Mouse (Mus musculus): Measurements from ENCODE around the gene Dnmt3a.

Dnmt3a gene

GRCm38 (mm10) chr12:3780405-3780891, 25.4 kb upstream of the Dnmt3a start:
- no peak for TF ChIP-seq GATA4 (IDR thresholded peaks at IDR 0.05; ENCODE audit: insufficient replicate concordance, low read length)

GRCm38 (mm10) chr12:3780931-3781471, 24.8 kb upstream of the Dnmt3a start:
- TF ChIP-seq GATA4 (IDR thresholded peaks at IDR 0.05; ENCODE audit: insufficient replicate concordance, low read length): no peak

- no peak for TF ChIP-seq GATA4 (IDR thresholded peaks at IDR 0.05; ENCODE audit: insufficient replicate concordance, low read length)
Observed at GRCm38 (mm10) chr12:3781482-3781881, 24.3 kb upstream of the Dnmt3a start.

DNA sequence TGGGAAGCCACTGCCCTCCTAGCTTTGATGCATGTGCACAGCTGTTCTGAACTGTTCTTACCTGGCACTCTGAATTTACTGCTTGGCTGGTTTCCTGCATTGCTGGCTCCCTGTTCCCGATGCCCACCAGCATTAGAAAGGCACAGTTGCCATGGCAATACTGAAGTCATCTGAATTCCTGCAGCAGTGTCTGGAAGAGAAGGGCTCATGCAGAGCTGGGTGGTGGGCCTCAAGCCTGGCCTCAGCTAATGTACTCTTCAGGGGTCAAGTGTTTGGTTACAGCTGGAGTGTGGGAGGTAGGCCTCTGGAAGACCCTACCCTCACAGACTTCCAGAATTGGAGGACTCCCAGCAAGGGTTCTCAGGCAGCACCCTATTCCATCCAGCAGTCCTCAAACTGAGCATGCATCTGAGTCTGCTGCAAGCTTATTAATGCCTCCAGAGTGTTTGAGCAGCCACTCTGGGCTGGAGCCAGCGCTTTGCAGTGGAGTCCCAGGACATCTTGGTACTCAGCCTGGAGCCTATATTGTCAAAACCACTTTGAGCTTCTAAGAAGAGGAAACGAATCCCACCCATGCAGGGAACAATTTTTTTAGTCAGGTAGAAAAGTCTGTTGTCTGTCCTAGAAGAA, 22.5 kb upstream of the Dnmt3a start:
- no peak for TF ChIP-seq GATA4 (IDR thresholded peaks at IDR 0.05; ENCODE audit: insufficient replicate concordance, low read length)

GRCm38 (mm10) chr12:3784258-3784657, 21.5 kb upstream of the Dnmt3a start:
- TF ChIP-seq GATA4 (IDR thresholded peaks at IDR 0.05; ENCODE audit: insufficient replicate concordance, low read length): no peak

DNA sequence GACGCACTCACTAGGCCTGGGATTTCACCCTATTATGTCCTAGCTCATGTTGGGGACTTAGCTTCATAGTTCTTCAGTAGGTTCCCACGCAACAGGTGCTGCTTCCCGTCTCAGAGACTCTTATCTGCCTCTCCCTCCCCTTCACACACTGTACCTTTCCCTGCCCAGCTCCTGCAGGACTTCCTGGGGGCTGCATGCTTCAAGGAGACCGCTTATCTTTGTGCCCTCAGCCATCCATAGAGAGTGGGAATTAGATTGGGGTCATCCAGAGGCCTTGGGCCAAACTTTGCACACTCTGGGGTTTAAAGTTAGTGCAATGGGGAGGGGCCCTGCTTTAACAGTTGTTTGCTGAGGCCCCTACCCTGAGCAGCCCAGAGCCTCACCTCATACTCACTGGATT, 21.1 kb upstream of the Dnmt3a start:
- TF ChIP-seq GATA4 (IDR thresholded peaks at IDR 0.05; ENCODE audit: insufficient replicate concordance, low read length): no peak

- TF ChIP-seq GATA4 (IDR thresholded peaks at IDR 0.05; ENCODE audit: insufficient replicate concordance, low read length): no peak
Observed at GRCm38 (mm10) chr12:3787041-3787440, 18.8 kb upstream of the Dnmt3a start.

- TF ChIP-seq GATA4 (IDR thresholded peaks at IDR 0.05; ENCODE audit: insufficient replicate concordance, low read length): no peak
Observed at GRCm38 (mm10) chr12:3787541-3787940, 18.3 kb upstream of the Dnmt3a start.

DNA sequence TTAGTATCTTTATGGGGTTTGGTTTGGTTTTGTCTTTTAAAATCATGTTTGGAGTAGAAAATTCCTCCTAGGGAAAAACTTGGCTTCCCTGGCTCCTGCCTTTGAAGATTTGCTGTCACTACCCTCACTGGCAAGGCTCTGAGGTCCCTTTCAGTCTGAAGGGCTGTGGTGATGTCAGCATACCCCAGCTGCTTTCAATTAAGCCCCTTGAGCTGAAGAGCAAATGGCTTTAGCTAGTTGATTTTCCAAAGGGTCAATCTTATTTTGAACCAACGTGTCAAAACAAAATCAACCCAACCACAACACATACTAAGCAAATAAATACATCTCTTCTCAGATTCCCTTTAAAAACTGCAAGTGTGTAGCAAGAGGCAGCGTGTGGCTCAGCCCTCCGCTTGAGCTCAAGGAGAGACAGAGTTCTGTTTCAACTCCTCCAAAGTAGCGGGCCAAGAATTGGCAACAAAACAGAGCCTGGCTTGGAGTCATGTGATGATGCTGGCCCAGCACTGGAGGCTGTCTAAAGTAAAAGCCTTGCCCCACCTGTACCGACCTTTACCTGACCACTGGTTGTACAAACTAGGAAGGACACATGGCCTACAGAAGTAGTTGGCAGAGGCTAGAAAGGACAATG, 17.3 kb upstream of the Dnmt3a start:
- no peak for TF ChIP-seq GATA4 (IDR thresholded peaks at IDR 0.05; ENCODE audit: insufficient replicate concordance, low read length)

DNA sequence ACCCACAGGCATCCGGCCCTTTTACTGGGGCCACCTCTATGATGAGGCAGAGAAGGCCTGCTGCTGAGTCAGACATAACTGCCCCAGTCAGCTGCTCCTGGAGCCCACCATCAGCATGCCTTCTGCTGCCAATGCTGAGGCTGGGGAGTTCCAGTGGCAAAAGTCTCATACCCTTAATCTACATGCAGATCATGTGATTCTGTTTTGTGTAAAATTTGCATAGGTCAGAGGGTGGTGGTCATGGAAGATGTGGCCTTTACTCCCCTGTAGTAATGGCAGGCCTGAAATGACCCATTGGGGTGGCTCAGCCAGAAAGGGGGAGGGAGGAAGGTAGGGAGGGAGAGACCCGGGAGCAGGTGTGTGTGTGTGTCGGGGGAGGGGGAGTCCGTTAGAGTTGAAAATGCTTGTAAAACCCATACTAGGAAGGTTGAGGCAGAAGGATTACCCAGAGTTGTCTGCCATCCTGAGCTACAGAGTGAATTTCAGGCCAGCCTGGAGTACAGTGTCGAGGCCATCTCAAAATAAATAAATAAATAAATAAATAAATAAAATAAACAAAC, 16.1 kb upstream of the Dnmt3a start:
- TF ChIP-seq GATA4 (IDR thresholded peaks at IDR 0.05; ENCODE audit: insufficient replicate concordance, low read length): no peak

DNA sequence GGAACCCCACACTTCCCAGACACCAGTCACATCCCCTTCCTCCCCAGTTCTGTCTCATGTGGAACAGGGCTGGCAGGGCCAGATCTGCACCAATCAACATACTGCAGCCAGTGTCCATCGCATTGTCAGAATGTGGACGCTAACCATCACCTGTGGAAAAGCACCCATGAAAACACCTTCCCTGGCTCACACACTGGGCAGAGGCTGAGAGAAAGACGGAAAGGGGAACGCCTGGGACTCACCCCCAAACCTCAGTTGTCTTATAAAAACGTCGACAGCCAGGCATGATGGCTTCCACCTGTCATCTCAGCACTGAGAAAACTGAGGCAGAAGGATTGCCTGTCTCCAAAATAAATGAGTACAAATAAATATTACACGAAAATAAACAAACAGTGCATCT, 14.6 kb upstream of the Dnmt3a start:
- TF ChIP-seq GATA4 (IDR thresholded peaks at IDR 0.05; ENCODE audit: insufficient replicate concordance, low read length): no peak

DNA sequence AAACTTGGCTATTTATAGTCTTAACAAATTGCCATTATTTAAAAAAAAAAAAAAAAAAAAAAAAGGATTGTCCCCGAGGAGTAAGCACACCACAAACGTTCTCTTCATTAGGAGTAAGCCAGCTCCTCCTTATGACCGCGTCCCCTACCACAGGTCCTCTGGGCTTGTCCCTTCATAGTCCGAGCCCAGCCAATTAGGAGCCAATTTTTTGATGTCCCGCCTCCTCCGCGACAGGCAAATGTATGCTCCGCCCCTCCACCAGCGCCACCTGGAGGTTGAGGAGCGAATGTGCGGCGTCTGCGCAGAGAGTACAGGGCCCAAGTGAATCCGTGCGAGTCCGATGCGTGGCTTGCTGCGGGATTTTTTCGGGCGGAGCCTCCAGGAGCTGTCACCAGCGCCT, 14.1 kb upstream of the Dnmt3a start:
- no peak for TF ChIP-seq GATA4 (IDR thresholded peaks at IDR 0.05; ENCODE audit: insufficient replicate concordance, low read length)

DNA sequence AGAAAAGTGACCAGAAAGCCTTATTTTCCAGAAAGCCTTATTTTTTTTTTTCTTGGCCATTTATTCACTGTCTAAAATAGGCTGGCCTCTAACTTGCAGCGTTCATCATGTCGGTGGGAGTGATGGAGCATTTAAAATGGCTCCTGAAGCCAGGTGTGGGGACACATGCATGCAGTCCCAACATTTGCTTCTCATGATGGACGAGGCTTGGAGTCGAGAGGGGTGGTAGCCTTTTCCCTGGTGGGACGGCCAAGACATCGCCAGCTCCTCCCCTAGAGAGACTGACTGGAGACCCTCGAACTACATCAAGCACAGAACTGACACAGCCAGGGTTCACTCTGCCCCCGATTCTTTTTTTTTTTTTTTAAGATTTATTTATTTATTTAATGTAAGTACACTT, 13.6 kb upstream of the Dnmt3a start:
- no peak for TF ChIP-seq GATA4 (IDR thresholded peaks at IDR 0.05; ENCODE audit: insufficient replicate concordance, low read length)

- no peak for TF ChIP-seq GATA4 (IDR thresholded peaks at IDR 0.05; ENCODE audit: insufficient replicate concordance, low read length)
Observed at GRCm38 (mm10) chr12:3795569-3795968, 10.2 kb upstream of the Dnmt3a start.

DNA sequence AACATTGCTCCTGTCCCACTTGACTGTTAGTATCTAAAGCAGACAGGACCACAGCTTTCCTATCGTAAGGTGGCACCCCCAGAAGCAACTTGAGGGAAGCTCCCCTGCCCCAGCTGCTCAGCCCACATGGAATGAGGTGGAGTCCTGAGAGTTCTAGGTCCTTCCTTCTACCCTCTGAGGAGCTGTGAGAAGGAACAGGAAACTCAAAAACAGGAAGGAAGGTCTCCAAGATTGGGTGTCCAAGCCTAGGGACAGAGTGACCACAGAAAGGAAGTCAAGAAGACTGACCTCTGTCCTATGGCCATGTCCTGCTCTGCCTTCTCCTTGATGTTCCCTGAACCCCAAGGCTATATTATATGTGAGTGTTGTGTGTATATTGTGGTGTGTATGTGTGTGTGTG, 6.3 kb upstream of the Dnmt3a start:
- peak; percentile 84; the same call in 1 of the 2 replicates for TF ChIP-seq GATA4 (IDR thresholded peaks at IDR 0.05; ENCODE audit: insufficient replicate concordance, low read length)

- TF ChIP-seq GATA4 (IDR thresholded peaks at IDR 0.05; ENCODE audit: insufficient replicate concordance, low read length): no peak
Observed at GRCm38 (mm10) chr12:3806271-3806684, 471 bp downstream of the Dnmt3a start.
